Mouse (Mus musculus) heart, embryonic 16.5 days (tissue): Measurements from ENCODE around the gene Adamtsl4. TPM values are rescaled to one million over a fixed set of nuclear protein-coding genes. Genes with fewer than 3 reads are reported as not detected.
"Not testable (repeated sequence)": the region's sequence is repeated elsewhere in the genome, so short reads cannot be mapped to it uniquely, and the experiment has no call there.

ENCODE experiments used
- ATAC-seq: fragments of 200-750 bp; cut with Nextera tagmentation; replicated peaks from 2 replicates; pipeline ENCODE4 v1.8.0; 2017; ENCODE audit warnings: moderate number of reproducible peaks; ENCODE audit not compliant: insufficient read depth, low FRiP score; ENCODE audit errors: extremely low read depth
- H3K27ac ChIP-seq: fragments of 300-500 bp; sonication (generic); 2 replicates; pipeline ENCODE4 v1.5.1; 2014; ENCODE audit warnings: mild to moderate bottlenecking, low read length, control low read depth, moderate library complexity
- H3K27me3 ChIP-seq: fragments of 300-500 bp; sonication (generic); 2 replicates; pipeline ENCODE4 v1.6.1; 2014; ENCODE audit warnings: low read length, mixed read lengths; ENCODE audit not compliant: control insufficient read depth, insufficient read depth
- H3K36me3 ChIP-seq: fragments of 300-500 bp; sonication (generic); 2 replicates; pipeline ENCODE4 v1.6.1; 2014; ENCODE audit not compliant: control insufficient read depth, insufficient read depth
- H3K4me1 ChIP-seq: fragments of 300-500 bp; sonication (generic); 2 replicates; pipeline ENCODE4 v1.6.1; 2014; ENCODE audit warnings: low read length, mixed read lengths; ENCODE audit not compliant: control insufficient read depth, insufficient read depth
- H3K4me2 ChIP-seq: fragments of 300-500 bp; sonication (generic); 2 replicates; pipeline ENCODE4 v1.6.1; 2014; ENCODE audit warnings: low read depth, mild to moderate bottlenecking, control low read depth, low read length
- H3K4me3 ChIP-seq: fragments of 300-500 bp; sonication (generic); 2 replicates; pipeline ENCODE4 v1.5.1; 2014; ENCODE audit warnings: mild to moderate bottlenecking, control low read depth, low read length
- H3K9ac ChIP-seq: fragments of 300-500 bp; sonication (generic); 2 replicates; pipeline ENCODE4 v1.6.1; 2014; ENCODE audit warnings: low read length, control low read depth
- H3K9me3 ChIP-seq: fragments of 300-500 bp; sonication (generic); replicated peaks from 2 replicates; pipeline ENCODE4 v1.6.1; 2016; ENCODE audit warnings: low read length; ENCODE audit not compliant: control insufficient read depth
- WGBS: fragments of 180-500 bp; shearing (Covaris S2); extraction: QIAGEN DNeasy Blood & Tissue Kit; methylation state at CpG from one replicate; pipeline ENCODE4 v1.1.7; 2014; 5-methylcytosine and 5-hydroxymethylcytosine counted together
- polyA plus RNA-seq: library from polyadenylated mRNA; unstranded; fragments of >200 nt; fragmentation: Nextera tagmentation; extraction: Ambion mirVana; gene quantifications from 2 replicates; pipeline ENCODE4 v1.2.1, GENCODE M21; 2015

Gene Adamtsl4
- polyA plus RNA-seq, 1 experiment from 2014 or later = 13.7 TPM

DNA sequence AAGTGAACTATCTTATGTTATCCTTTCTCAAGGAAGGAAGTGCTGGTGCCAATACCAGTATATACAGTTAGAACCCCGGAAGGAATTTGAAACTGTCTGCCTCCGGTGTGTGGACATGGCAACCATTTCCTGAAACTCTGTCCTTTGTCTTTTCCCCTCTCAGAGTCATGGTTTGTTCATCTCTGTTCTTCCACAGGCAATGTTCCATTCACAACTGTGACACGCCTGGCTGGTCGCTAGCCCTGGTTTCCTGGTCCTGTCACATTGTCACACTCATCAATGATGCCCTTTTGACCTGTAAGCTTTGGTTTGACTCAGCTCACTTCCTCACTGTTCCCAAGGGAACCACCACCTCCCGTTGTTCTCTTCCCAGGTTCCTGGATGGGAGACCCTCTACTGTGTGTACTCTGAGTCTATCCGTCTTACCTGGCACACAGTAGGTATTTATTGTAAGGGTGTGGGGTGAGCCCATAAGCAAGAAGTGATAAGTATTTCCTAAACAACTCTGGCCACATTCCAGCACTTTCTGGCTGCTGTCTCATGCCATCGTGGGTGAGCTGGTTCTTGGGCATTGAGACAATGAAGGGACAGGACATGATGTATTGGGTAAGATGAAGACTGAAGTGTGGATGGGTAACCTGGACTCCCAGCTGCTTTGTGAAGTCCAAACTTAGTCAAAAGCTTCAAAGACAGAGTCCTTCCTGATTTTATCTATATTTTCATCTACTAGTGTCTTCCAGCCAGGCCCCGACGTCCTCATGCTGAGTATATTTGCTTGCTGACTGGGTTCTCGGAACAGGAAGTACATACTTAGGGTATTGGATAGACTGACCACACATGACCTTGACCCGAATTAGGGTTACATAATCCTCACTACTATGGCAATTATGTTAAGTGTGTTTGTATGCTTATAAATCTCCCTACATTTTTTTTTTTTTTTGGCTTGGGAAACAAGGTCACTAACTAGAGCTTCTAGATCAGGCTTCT, 6.4 kb upstream of the Adamtsl4 start:
- Histone ChIP-seq H3K4me1 (peaks cover 61% of the 10 kb centered on the region), H3K9me3 (0 out of 2 replicates have a peak, but pooled peaks cover 2% of the 10 kb centered on the region), H3K4me2 (no peak overlapping the region), H3K27ac (peak overlapping the region; percentile 95), H3K27me3 (no peaks in the 10 kb centered on the region), H3K4me3 (no peak overlapping the region), H3K36me3 (no peaks in the 10 kb centered on the region), H3K9ac (no peak overlapping the region)
- ATAC-seq = no peak
- 55% methylated on average over 11 of the region's 11 CpGs for WGBS

GRCm38 (mm10) chr3:95692677-95693076, 5.0 kb upstream of the Adamtsl4 start:
- H3K4me1 ChIP-seq = peaks cover 74% of the 10 kb centered on the region
- H3K27me3 ChIP-seq = no peaks in the 10 kb centered on the region
- H3K27ac ChIP-seq = peak overlapping the region; percentile 95
- H3K9ac ChIP-seq = no peak overlapping the region
- H3K4me3 ChIP-seq = no peak overlapping the region
- H3K9me3 ChIP-seq = 0 out of 2 replicates have a peak, but pooled peaks cover 2% of the 10 kb centered on the region
- 31% methylated on average over 6 of the region's 6 CpGs for WGBS
- H3K36me3 ChIP-seq = no peaks in the 10 kb centered on the region
- no peak overlapping the region for H3K4me2 ChIP-seq
- peak; percentile 58 for ATAC-seq

- H3K4me2 ChIP-seq = peak overlapping the region; percentile 27; the same call in 1 of the 2 replicates
- H3K4me1 ChIP-seq = peaks cover 72% of the 10 kb centered on the region
- not testable (repeated sequence) for H3K36me3 ChIP-seq, ATAC-seq, H3K4me3 ChIP-seq, H3K9me3 ChIP-seq, H3K27me3 ChIP-seq
- H3K9ac ChIP-seq = peak overlapping the region; percentile 44
- WGBS = 78% methylated on average over 2 of the region's 2 CpGs
- H3K27ac ChIP-seq = peak overlapping the region; percentile 92
Observed at GRCm38 (mm10) chr3:95690552-95690951, 2.8 kb upstream of the Adamtsl4 start.

DNA sequence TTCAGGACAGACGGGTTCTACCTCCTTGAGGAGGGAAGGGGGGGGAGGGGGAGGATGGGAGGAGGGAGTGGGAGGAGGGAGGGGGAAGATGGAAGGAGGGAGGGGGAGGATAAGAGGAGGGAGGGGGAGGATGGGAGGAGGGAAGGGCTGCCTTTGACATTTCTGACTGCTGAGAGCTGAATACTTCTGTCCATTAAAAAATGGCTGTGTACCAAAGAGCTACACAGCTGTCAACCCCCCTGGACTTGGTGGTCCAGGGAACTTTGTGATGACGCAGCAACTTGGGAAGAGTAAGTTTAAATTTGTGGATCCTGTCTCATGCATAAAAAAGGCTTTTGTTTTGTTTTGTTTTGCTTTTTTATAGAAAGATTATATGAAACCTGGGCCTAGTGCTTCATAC, 2.2 kb upstream of the Adamtsl4 start:
- H3K27ac ChIP-seq = peak overlapping the region; percentile 92
- H3K4me2 ChIP-seq = peak overlapping the region; percentile 27
- H3K4me3 ChIP-seq = no peak overlapping the region
- H3K9me3 ChIP-seq = 0 out of 2 replicates have a peak, but pooled peaks cover 2% of the 10 kb centered on the region
- H3K27me3 ChIP-seq = no peaks in the 10 kb centered on the region
- H3K36me3 ChIP-seq = no peaks in the 10 kb centered on the region
- 0 out of 2 replicates have a peak, but pooled peaks have one; percentile 20 for ATAC-seq
- peaks cover 70% of the 10 kb centered on the region for H3K4me1 ChIP-seq
- H3K9ac ChIP-seq = peak overlapping the region; percentile 44
- WGBS = 18% methylated on average over 2 of the region's 2 CpGs

DNA sequence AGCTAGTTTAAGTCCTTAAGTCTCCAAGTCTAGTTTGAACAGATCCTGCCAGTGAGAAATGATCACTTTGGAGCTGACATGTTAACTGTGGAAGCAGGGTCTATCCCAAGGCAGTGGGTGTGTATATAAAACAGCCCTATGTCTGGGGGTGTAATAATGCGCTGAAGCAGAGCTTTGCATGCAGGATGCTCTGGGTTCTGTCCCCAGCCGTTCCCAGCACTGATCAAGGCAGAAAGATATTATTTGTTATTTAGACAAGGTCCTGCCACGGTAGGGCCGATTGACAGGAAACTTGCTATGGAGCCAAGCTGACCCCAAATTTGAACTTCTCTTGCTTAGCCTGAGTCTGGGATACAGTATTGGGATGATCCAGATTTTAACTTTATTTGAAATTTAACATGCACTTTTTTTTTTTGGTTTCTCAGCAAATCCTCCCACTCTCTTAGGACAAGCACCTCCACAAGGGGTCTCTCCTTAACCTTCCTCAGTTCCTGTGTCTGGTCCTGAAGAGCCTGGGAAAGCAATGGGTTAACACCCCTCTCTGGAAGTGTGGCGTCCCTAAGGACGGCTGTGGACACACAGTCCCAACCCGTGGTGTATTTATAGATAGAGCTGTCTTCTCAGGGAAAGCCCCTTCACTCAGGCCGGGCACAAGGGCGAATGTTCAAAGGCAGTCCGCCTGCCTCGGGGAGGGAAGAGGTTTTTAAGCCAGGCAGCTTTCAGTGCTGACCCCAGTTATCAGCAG, 1.6 kb upstream of the Adamtsl4 start:
- peak overlapping the region; percentile 27 for H3K4me2 ChIP-seq
- H3K4me3 ChIP-seq = no peak overlapping the region
- peak overlapping the region; percentile 34; the same call in 1 of the 2 replicates for H3K9ac ChIP-seq
- 0 out of 2 replicates have a peak, but pooled peaks cover 2% of the 10 kb centered on the region for H3K9me3 ChIP-seq
- H3K4me1 ChIP-seq = peaks cover 70% of the 10 kb centered on the region
- no peaks in the 10 kb centered on the region for H3K27me3 ChIP-seq
- H3K27ac ChIP-seq = peak overlapping the region; percentile 92
- no peaks in the 10 kb centered on the region for H3K36me3 ChIP-seq
- peak; percentile 67 for ATAC-seq
- 12% methylated on average over 11 of the region's 11 CpGs for WGBS

- peak overlapping the region; percentile 76 for H3K9ac ChIP-seq
- H3K4me3 ChIP-seq = peak overlapping the region; percentile 61
- H3K9me3 ChIP-seq = 0 out of 2 replicates have a peak, but pooled peaks cover 2% of the 10 kb centered on the region
- H3K27me3 ChIP-seq = no peaks in the 10 kb centered on the region
- H3K27ac ChIP-seq = peak overlapping the region; percentile 92
- ATAC-seq = peak; percentile 5; the same call in 1 of the 2 replicates
- 19% methylated on average over 4 of the region's 4 CpGs for WGBS
- peaks cover 50% of the 10 kb centered on the region for H3K4me1 ChIP-seq
- H3K36me3 ChIP-seq = no peaks in the 10 kb centered on the region
- H3K4me2 ChIP-seq = peak overlapping the region; percentile 76
Observed at GRCm38 (mm10) chr3:95687168-95687523, 571 bp downstream of the Adamtsl4 start.

- H3K27ac ChIP-seq = peak overlapping the region; percentile 92; the same call in 1 of the 2 replicates
- H3K27me3 ChIP-seq = no peaks in the 10 kb centered on the region
- 0 out of 2 replicates have a peak, but pooled peaks cover 2% of the 10 kb centered on the region for H3K9me3 ChIP-seq
- peak overlapping the region; percentile 76 for H3K4me2 ChIP-seq
- ATAC-seq = no peak
- no peaks in the 10 kb centered on the region for H3K36me3 ChIP-seq
- 52% methylated on average over 8 of the region's 10 CpGs for WGBS
- peaks cover 55% of the 10 kb centered on the region for H3K4me1 ChIP-seq
- peak overlapping the region; percentile 76 for H3K9ac ChIP-seq
- H3K4me3 ChIP-seq = peak overlapping the region; percentile 61
Observed at GRCm38 (mm10) chr3:95686492-95687167, 1.1 kb downstream of the Adamtsl4 start.

- Histone ChIP-seq H3K4me1 (peaks cover 60% of the 10 kb centered on the region), H3K27ac (peak overlapping the region; percentile 15; the same call in 1 of the 2 replicates)
- WGBS = 69% methylated on average over 2 of the region's 2 CpGs
Observed at GRCm38 (mm10) chr3:95685701-95686100, 2.0 kb downstream of the Adamtsl4 start.

More at GRCm38 (mm10) chr3:95685701-95686100, 2.0 kb downstream of the Adamtsl4 start:
- no peaks in the 10 kb centered on the region for H3K36me3 ChIP-seq
- H3K27me3 ChIP-seq = no peaks in the 10 kb centered on the region
- H3K9ac ChIP-seq = peak overlapping the region; percentile 31; the same call in 1 of the 2 replicates
- no peak for ATAC-seq
- no peak overlapping the region for H3K4me3 ChIP-seq
- no peak overlapping the region for H3K4me2 ChIP-seq
- no peaks in the 10 kb centered on the region for H3K9me3 ChIP-seq
